Mouse (Mus musculus): ENCODE measurements around the gene Tst. TPM values are rescaled to one million over a fixed set of nuclear protein-coding genes. Genes with fewer than 3 reads are reported as not detected.
A peak's percentile ranks its signal among the peaks of the same experiment; 100 is the strongest.

Tst gene
- total and polyA plus RNA-seq, 3 experiments = 0.56 to 2.0 (median 0.67) TPM

DNA sequence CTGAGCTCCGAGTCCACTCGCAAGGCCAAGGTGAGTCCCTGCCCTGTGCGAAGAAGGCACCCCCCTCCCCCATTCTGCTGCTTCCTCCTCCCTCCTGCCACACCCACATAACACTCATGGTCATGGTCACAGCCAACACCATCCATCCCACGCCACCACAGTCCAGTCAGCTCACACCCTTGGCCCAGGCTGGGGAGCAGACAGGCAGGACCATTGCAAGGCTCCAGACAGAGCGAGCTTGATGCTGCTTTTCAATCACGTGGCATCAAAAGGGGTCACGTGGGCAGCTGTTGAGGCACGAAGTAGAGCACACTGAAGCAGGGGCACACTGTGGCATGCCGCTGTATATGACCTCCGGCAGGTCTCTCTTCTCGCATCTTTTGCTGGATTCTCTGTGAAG, 30.0 kb upstream of the Tst start:
- Histone ChIP-seq H3K4me2 (ENCODE audit: insufficient read depth, low read depth, poor library complexity, severe bottlenecking) (no peak overlapping the region), H3K9me3 (replicated peaks; ENCODE audit: low read length) (no peaks in the 10 kb centered on the region), H3K4me1 (ENCODE audit: control insufficient read depth in 1 of 2, insufficient read depth in 2 of 2) (peaks cover 20 to 48% of the 10 kb centered on the region in 2 experiments), H3K9ac (ENCODE audit: insufficient read depth, low read depth) (no peak overlapping the region), H3K36me3 (replicated peaks in 1 of 2; ENCODE audit: control insufficient read depth in 1 of 2, insufficient read depth in 1 of 2, low read length in 1 of 2) (no peaks in the 10 kb centered on the region), H3K27ac (ENCODE audit: insufficient read depth, low read depth) (no peak overlapping the region), H3K79me2 (replicated peaks; ENCODE audit: control insufficient read depth, extremely low read depth, insufficient read depth, poor library complexity, severe bottlenecking) (no peaks in the 10 kb centered on the region), H3K4me3 (replicated peaks in 1 of 3; ENCODE audit: low read depth in 2 of 3, low read length in 2 of 3, poor library complexity in 1 of 3) (no peak overlapping the region), H3K27me3 (replicated peaks) (peaks cover 54% of the 10 kb centered on the region)
- dilution Hi-C loops (cut with MboI; ENCODE audit: extremely low pct_ligation_motif_present, extremely low pct_unique_long_range_greater_than_20kb, low sequenced_read_pairs) (no loop called here), in situ Hi-C loops (cut with MboI; ENCODE audit: low pct_ligation_motif_present, low pct_unique_long_range_greater_than_20kb, low sequenced_read_pairs) (loop anchor here (25.0 kb wide), 1 partner anchor 302 kb away; no protein-coding TSS in a partner anchor)
- no peak for TF ChIP-seq CTCF (conservative IDR thresholded peaks at IDR 0.05 in 1 of 2, IDR thresholded peaks at IDR 0.05 in 1 of 2; ENCODE audit: low read depth in 2 of 2, low read length in 2 of 2)
- TF ChIP-seq USF1 (IDR thresholded peaks at IDR 0.05; ENCODE audit: low read depth, low read length) = 0 out of 2 replicates have a peak, but pooled peaks have one; percentile 9
- no peak for DNase-seq (ENCODE audit: extremely low read depth)

DNA sequence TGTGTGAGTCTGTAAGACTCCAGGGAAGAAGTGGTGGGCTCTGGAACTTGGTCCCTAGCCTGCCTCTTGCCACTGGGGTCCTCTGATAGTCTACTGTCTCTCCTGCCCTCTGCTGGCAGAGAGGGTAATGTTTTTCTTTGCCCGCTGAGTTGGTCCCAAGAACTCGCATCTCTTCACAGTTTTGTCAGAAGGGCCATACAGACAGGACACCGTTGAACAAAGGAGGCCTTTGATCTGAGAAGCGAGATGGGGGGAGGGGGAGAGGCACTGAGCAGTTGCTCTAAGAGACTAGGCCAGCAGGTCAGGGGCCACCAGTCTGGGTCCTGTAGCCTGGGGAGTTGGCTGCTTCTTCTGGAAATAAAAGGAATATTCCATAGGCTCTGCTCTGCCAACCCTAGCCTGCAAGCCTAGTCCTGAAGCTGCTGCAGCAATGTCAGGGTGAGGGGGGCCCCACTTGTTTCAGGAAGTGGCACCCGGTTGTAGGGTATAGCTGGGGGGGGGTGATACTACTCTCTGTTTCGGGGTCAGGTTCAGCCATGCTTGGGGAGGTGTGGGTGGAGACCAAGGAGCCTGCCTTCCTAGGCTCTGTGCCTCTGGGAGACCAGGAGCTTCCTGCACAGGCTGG, 29.3 kb upstream of the Tst start:
- H3K9ac ChIP-seq (ENCODE audit: insufficient read depth, low read depth) = no peak overlapping the region
- no peaks in the 10 kb centered on the region for H3K9me3 ChIP-seq (replicated peaks; ENCODE audit: low read length)
- H3K36me3 ChIP-seq (replicated peaks in 1 of 2; ENCODE audit: control insufficient read depth in 1 of 2, insufficient read depth in 1 of 2, low read length in 1 of 2) = no peaks in the 10 kb centered on the region
- H3K4me2 ChIP-seq (ENCODE audit: insufficient read depth, low read depth, poor library complexity, severe bottlenecking) = no peak overlapping the region
- TF ChIP-seq RAD21 (IDR thresholded peaks at IDR 0.05; ENCODE audit: low read depth, low read length) (peak; percentile 57), CTCF (conservative IDR thresholded peaks at IDR 0.05 in 1 of 2, IDR thresholded peaks at IDR 0.05 in 1 of 2; ENCODE audit: low read depth in 2 of 2, low read length in 2 of 2) (peak; percentile 59 to 73), NRF1 (IDR thresholded peaks at IDR 0.05; ENCODE audit: low read depth, low read length) (no peak), SMC3 (IDR thresholded peaks at IDR 0.05; ENCODE audit: low read depth, low read length) (peak; percentile 62)
- peaks cover 54% of the 10 kb centered on the region for H3K27me3 ChIP-seq (replicated peaks)
- H3K79me2 ChIP-seq (replicated peaks; ENCODE audit: control insufficient read depth, extremely low read depth, insufficient read depth, poor library complexity, severe bottlenecking) = no peaks in the 10 kb centered on the region
- no peak overlapping the region for H3K27ac ChIP-seq (ENCODE audit: insufficient read depth, low read depth)
- H3K4me1 ChIP-seq (ENCODE audit: control insufficient read depth in 1 of 2, insufficient read depth in 2 of 2) = peaks cover 21 to 48% of the 10 kb centered on the region in 2 experiments
- H3K4me3 ChIP-seq (replicated peaks in 1 of 3; ENCODE audit: low read depth in 2 of 3, low read length in 2 of 3, poor library complexity in 1 of 3) = no peak overlapping the region
- DNase-seq (ENCODE audit: extremely low read depth) = peak; percentile 47
- dilution Hi-C loops (cut with MboI; ENCODE audit: extremely low pct_ligation_motif_present, extremely low pct_unique_long_range_greater_than_20kb, low sequenced_read_pairs) (no loop called here), in situ Hi-C loops (cut with MboI; ENCODE audit: low pct_ligation_motif_present, low pct_unique_long_range_greater_than_20kb, low sequenced_read_pairs) (loop anchor here (25.0 kb wide), 1 partner anchor 302 kb away; no protein-coding TSS in a partner anchor)

DNA sequence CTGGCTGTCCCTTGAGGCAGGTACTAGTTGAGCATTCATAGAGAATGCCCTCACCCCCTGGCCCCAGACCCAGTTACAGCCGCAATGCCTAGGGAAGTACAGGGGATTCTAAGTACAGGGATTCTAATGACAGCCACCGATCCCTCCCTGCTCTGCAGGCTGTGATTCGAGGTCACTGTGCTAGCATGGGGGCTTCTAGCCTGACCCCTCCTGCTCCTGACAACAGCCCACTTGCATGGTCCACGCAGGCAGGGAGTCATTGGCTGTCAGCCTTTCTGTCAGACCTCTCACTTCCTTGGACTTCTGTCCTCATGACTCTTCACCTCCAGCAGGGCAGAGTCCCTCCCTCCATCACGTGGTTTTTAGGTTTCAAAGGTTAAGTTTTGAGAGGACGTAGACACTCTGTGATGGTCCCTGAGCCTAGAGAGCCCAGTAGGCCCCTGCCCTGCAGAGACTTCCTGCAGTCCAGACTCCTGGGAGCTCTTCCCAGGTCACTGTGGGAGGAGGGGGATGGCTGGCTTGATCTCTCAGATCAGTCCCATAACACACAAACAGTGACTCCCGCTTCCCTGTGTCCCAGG, 25.9 kb upstream of the Tst start:
- dilution Hi-C loops (cut with MboI; ENCODE audit: extremely low pct_ligation_motif_present, extremely low pct_unique_long_range_greater_than_20kb, low sequenced_read_pairs) = no loop called here

More for the DNA sequence above, 25.9 kb upstream of the Tst start:
- no peaks in the 10 kb centered on the region for H3K79me2 ChIP-seq (replicated peaks; ENCODE audit: control insufficient read depth, extremely low read depth, insufficient read depth, poor library complexity, severe bottlenecking)
- H3K36me3 ChIP-seq (replicated peaks in 1 of 2; ENCODE audit: control insufficient read depth in 1 of 2, insufficient read depth in 1 of 2, low read length in 1 of 2) = no peaks in the 10 kb centered on the region
- no peak overlapping the region for H3K4me2 ChIP-seq (ENCODE audit: insufficient read depth, low read depth, poor library complexity, severe bottlenecking)
- H3K9ac ChIP-seq (ENCODE audit: insufficient read depth, low read depth) = no peak overlapping the region
- H3K4me3 ChIP-seq (replicated peaks in 1 of 3; ENCODE audit: low read depth in 2 of 3, low read length in 2 of 3, poor library complexity in 1 of 3) = no peak overlapping the region
- in situ Hi-C loops (cut with MboI; ENCODE audit: low pct_ligation_motif_present, low pct_unique_long_range_greater_than_20kb, low sequenced_read_pairs) = loop anchor here (25.0 kb wide), 1 partner anchor 306 kb away; no protein-coding TSS in a partner anchor
- peaks cover 8% of the 10 kb centered on the region for H3K9me3 ChIP-seq (replicated peaks; ENCODE audit: low read length)
- H3K27ac ChIP-seq (ENCODE audit: insufficient read depth, low read depth) = no peak overlapping the region
- TF ChIP-seq E2F4 (IDR thresholded peaks at IDR 0.05; ENCODE audit: insufficient replicate concordance, low read depth, low read length) = no peak
- no peak for TF ChIP-seq NRF1 (IDR thresholded peaks at IDR 0.05; ENCODE audit: low read depth, low read length)
- TF ChIP-seq MAX (IDR thresholded peaks at IDR 0.05; ENCODE audit: low read length) = no peak
- TF ChIP-seq MXI1 (IDR thresholded peaks at IDR 0.05; ENCODE audit: low read depth, low read length) = no peak
- no peak for TF ChIP-seq POLR2AphosphoS2 (IDR thresholded peaks at IDR 0.05; ENCODE audit: low read depth, low read length)
- no peak for TF ChIP-seq ZC3H11A (IDR thresholded peaks at IDR 0.05; ENCODE audit: low read depth, low read length)
- TF ChIP-seq MEF2A (IDR thresholded peaks at IDR 0.05; ENCODE audit: borderline replicate concordance, low read depth, low read length) = no peak
- TF ChIP-seq ETS1 (conservative IDR thresholded peaks at IDR 0.05; ENCODE audit: low read depth, low read length) = no peak
- no peak for TF ChIP-seq CHD1 (IDR thresholded peaks at IDR 0.05; ENCODE audit: low read depth, low read length)
- no peak for TF ChIP-seq PAX5 (IDR thresholded peaks at IDR 0.05; ENCODE audit: low read length)
- TF ChIP-seq TCF12 (IDR thresholded peaks at IDR 0.05; ENCODE audit: low read depth, low read length) = no peak
- no peak for TF ChIP-seq GABPA (IDR thresholded peaks at IDR 0.05; ENCODE audit: insufficient replicate concordance, low read depth, low read length)
- no peak for TF ChIP-seq SIN3A (IDR thresholded peaks at IDR 0.05; ENCODE audit: low read length)
- DNase-seq (ENCODE audit: extremely low read depth) = no peak
- peaks cover 28% of the 10 kb centered on the region for H3K27me3 ChIP-seq (replicated peaks)
- peaks cover 13 to 39% of the 10 kb centered on the region in 2 experiments for H3K4me1 ChIP-seq (ENCODE audit: control insufficient read depth in 1 of 2, insufficient read depth in 2 of 2)
